Mouse (Mus musculus) liver, embryonic 11.5 days (tissue): ENCODE results near the gene A530032D15Rik. TPM values are rescaled to one million over a fixed set of nuclear protein-coding genes. Genes with fewer than 3 reads are reported as not detected.
"Not testable (repeated sequence)": the region's sequence is repeated elsewhere in the genome, so short reads cannot be mapped to it uniquely, and the experiment has no call there.

ENCODE experiments used
- ATAC-seq: fragments of 200-750 bp; cut with Nextera tagmentation; replicated peaks from 2 replicates; pipeline ENCODE4 v1.8.0; 2017; ENCODE audit warnings: moderate number of reproducible peaks, mild to moderate bottlenecking, moderate TSS enrichment, moderate library complexity; ENCODE audit not compliant: low FRiP score
- DNase-seq: peaks from one replicate; pipeline ENCODE4 v3.0.0-alpha.2; 2017; ENCODE audit warnings: low spot score
- H3K27ac ChIP-seq: fragments of 300-500 bp; sonication (generic); 2 replicates; pipeline ENCODE4 v1.5.1; 2014; ENCODE audit warnings: mild to moderate bottlenecking, low read depth, low read length, control low read depth
- H3K27me3 ChIP-seq: fragments of 300-500 bp; sonication (generic); replicated peaks from 2 replicates; pipeline ENCODE4 v1.6.1; 2014; ENCODE audit warnings: low read length, mixed read lengths; ENCODE audit not compliant: control insufficient read depth, insufficient read depth
- H3K36me3 ChIP-seq: fragments of 300-500 bp; sonication (generic); 2 replicates; pipeline ENCODE4 v1.6.1; 2014; ENCODE audit warnings: mild to moderate bottlenecking, low read length, moderate library complexity, mixed read lengths; ENCODE audit not compliant: control insufficient read depth, insufficient read depth
- H3K4me1 ChIP-seq: fragments of 300-500 bp; sonication (generic); replicated peaks from 2 replicates; pipeline ENCODE4 v1.6.1; 2014; ENCODE audit warnings: low read length, mixed read lengths; ENCODE audit not compliant: control insufficient read depth, insufficient read depth
- H3K4me2 ChIP-seq: fragments of 300-500 bp; sonication (generic); 2 replicates; pipeline ENCODE4 v1.6.1; 2014; ENCODE audit warnings: mild to moderate bottlenecking, control low read depth, moderate library complexity
- H3K4me3 ChIP-seq: fragments of 300-500 bp; sonication (generic); 2 replicates; pipeline ENCODE4 v1.5.1; 2014; ENCODE audit warnings: low read depth, low read length, control low read depth
- H3K9ac ChIP-seq: fragments of 300-500 bp; sonication (generic); 2 replicates; pipeline ENCODE4 v1.6.1; 2014; ENCODE audit warnings: low read depth, low read length, control low read depth
- H3K9me3 ChIP-seq: fragments of 300-500 bp; sonication (generic); 2 replicates; pipeline ENCODE4 v1.6.1; 2016; ENCODE audit warnings: low read length, inconsistent platforms, mixed read lengths; ENCODE audit not compliant: control insufficient read depth
- WGBS: fragments of 180-500 bp; shearing (Covaris S2); extraction: QIAGEN DNeasy Blood & Tissue Kit; methylation state at CpG from one replicate; pipeline ENCODE4 v1.1.7; 2014; 5-methylcytosine and 5-hydroxymethylcytosine counted together
- polyA plus RNA-seq: library from polyadenylated mRNA; unstranded; fragments of >200 nt; fragmentation: Nextera tagmentation; extraction: Ambion mirVana; gene quantifications from 2 replicates; pipeline ENCODE4 v1.2.1, GENCODE M21; 2014

A530032D15Rik gene
- polyA plus RNA-seq, 1 experiment from 2014 or later = not detected

GRCm38 (mm10) chr1:85112266-85112665 lies 2.6 kb upstream of the A530032D15Rik start:
- not testable (repeated sequence) for H3K36me3 ChIP-seq, H3K4me3 ChIP-seq, H3K27ac ChIP-seq, H3K4me1 ChIP-seq, H3K9me3 ChIP-seq, H3K27me3 ChIP-seq, H3K4me2 ChIP-seq, ATAC-seq, DNase-seq, H3K9ac ChIP-seq
- 80% methylated on average over 7 of the region's 7 CpGs for WGBS

- 58% methylated on average over 9 of the region's 10 CpGs for WGBS
- H3K27me3 ChIP-seq = not testable (repeated sequence)
Measured at GRCm38 (mm10) chr1:85111572-85111971, 1.9 kb upstream of the A530032D15Rik start.

DNA sequence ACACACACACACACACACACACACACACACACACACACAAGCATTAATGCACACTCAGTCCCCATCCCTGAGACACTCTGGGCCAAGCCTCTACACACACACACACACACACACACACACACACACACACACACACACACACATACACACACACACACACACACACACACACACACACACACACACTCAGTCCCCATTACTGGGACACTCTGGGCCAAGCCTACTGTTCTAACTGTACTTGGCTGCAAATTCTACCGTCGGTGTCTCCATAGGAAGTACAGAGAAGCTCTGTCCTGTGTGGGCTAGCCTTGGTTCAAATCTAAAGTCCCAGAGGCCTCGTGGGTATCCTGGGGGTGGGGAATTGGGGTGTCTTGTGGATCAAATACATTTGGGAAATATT lies 1.2 kb upstream of the A530032D15Rik start:
- H3K36me3 ChIP-seq, H3K27ac ChIP-seq, H3K4me3 ChIP-seq, H3K4me2 ChIP-seq, H3K4me1 ChIP-seq, H3K9me3 ChIP-seq, ATAC-seq, H3K9ac ChIP-seq, H3K27me3 ChIP-seq, DNase-seq: not testable (repeated sequence)
- 71% methylated on average over 2 of the region's 3 CpGs for WGBS

More at GRCm38 (mm10) chr1:85111572-85111971, 1.9 kb upstream of the A530032D15Rik start:
- not testable (repeated sequence) for H3K4me3 ChIP-seq, ATAC-seq, H3K27ac ChIP-seq, H3K9ac ChIP-seq, DNase-seq, H3K36me3 ChIP-seq, H3K4me2 ChIP-seq, H3K9me3 ChIP-seq, H3K4me1 ChIP-seq

GRCm38 (mm10) chr1:85106013-85106412 lies 3.6 kb downstream of the A530032D15Rik start:
- 66% methylated on average over 5 of the region's 6 CpGs for WGBS

GRCm38 (mm10) chr1:85105336-85105735 lies 4.3 kb downstream of the A530032D15Rik start:
- H3K4me1 ChIP-seq, H3K9me3 ChIP-seq, DNase-seq, H3K4me3 ChIP-seq, H3K4me2 ChIP-seq, H3K9ac ChIP-seq, H3K27ac ChIP-seq, H3K27me3 ChIP-seq, H3K36me3 ChIP-seq, ATAC-seq: not testable (repeated sequence)
- 59% methylated on average over 4 of the region's 4 CpGs for WGBS

More at GRCm38 (mm10) chr1:85106013-85106412, 3.6 kb downstream of the A530032D15Rik start:
- not testable (repeated sequence) for H3K36me3 ChIP-seq, H3K27me3 ChIP-seq, H3K9me3 ChIP-seq, H3K27ac ChIP-seq, H3K9ac ChIP-seq, DNase-seq, H3K4me2 ChIP-seq, ATAC-seq, H3K4me1 ChIP-seq, H3K4me3 ChIP-seq

GRCm38 (mm10) chr1:85101754-85102153 lies 7.9 kb downstream of the A530032D15Rik start:
- H3K27ac ChIP-seq, H3K9ac ChIP-seq, H3K9me3 ChIP-seq, ATAC-seq, H3K4me3 ChIP-seq, H3K27me3 ChIP-seq, H3K4me2 ChIP-seq, H3K36me3 ChIP-seq, H3K4me1 ChIP-seq, DNase-seq: not testable (repeated sequence)
- WGBS = 80% methylated on average over 4 of the region's 4 CpGs

GRCm38 (mm10) chr1:85099864-85100263 lies 9.8 kb downstream of the A530032D15Rik start, which contains the start of gene Gm10553:
Gene Gm10553 (plus strand): TSS chr1:85100164.
- not testable (repeated sequence) for ATAC-seq, H3K9me3 ChIP-seq, H3K27me3 ChIP-seq, H3K9ac ChIP-seq, DNase-seq, H3K4me3 ChIP-seq, H3K27ac ChIP-seq, H3K4me1 ChIP-seq, H3K36me3 ChIP-seq, H3K4me2 ChIP-seq
- WGBS = 64% methylated on average over 1 of the region's 1 CpGs

- H3K9ac ChIP-seq, H3K4me1 ChIP-seq, H3K4me3 ChIP-seq, H3K27ac ChIP-seq, H3K36me3 ChIP-seq, H3K27me3 ChIP-seq, H3K9me3 ChIP-seq, H3K4me2 ChIP-seq, ATAC-seq, DNase-seq: not testable (repeated sequence)
- WGBS = 78% methylated on average over 6 of the region's 7 CpGs
Measured at GRCm38 (mm10) chr1:85099081-85099480, 10.6 kb downstream of the A530032D15Rik start.

DNA sequence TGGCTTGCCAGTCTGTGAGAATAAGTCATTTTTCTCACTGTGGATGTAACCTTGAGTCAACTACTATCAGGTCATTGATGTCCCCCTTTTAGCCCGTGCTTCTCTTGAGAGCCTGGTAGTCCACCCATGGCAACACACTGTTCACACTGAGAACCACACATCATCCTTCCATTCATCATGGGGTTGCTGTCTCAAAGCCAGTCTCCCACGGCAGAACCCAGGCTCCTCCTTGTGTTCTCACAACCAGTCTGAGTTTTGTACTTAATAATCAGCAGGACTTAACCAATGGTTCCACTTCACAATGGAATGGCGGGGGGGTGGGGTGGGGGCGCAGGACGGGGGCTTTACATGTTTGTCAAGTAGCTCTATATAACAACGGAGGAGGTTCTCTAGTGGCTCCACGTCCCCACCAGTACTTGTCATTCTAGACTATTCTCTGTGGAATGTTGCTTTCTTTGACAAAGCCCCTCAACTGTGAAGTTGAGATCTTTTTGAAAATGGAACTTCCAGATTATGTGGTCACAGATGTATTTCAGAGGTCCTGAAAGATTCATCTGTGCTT lies 16.6 kb downstream of the A530032D15Rik start:
- H3K27ac ChIP-seq, H3K9ac ChIP-seq, H3K4me2 ChIP-seq, H3K9me3 ChIP-seq, H3K27me3 ChIP-seq, H3K36me3 ChIP-seq, H3K4me3 ChIP-seq, DNase-seq, ATAC-seq, H3K4me1 ChIP-seq: not testable (repeated sequence)
- WGBS = 76% methylated on average over 6 of the region's 7 CpGs
